Mouse (Mus musculus): ENCODE data around the gene Wdr83. TPM values are rescaled to one million over a fixed set of nuclear protein-coding genes. Genes with fewer than 3 reads are reported as not detected.

Gene Wdr83
- polyA plus RNA-seq, 1 experiment from 2014 or later: 57.9 TPM

DNA sequence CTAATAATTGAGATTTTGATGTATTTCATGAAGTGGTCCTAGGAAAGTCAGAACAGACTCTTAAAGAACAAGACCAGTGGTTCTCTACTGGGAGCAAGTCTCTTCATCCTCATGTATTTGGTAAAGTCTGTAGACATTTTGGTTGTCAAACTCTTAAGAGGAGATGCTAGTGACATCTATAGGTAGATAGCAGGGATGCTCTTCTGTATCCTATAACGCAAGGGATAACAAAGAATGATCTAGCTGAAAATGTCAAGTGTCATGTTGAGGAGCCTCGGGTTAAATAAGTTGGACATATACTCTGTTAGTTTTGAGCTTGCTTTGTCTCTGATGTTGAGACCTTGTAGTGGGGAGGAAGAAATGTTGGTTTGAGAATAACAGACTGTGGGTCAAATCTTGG, 53.2 kb downstream of the Wdr83 start:
- ATAC-seq (ENCODE audit: low FRiP score, low read depth): no peak
- Histone ChIP-seq H3K9ac (peak overlapping the region; percentile 99), H3K36me3 (peaks cover 47% of the 10 kb centered on the region), H3K4me3 (peak overlapping the region; percentile 100), H3K27ac (no peak overlapping the region), H3K27me3 (replicated peaks) (no peaks in the 10 kb centered on the region), H3K4me1 (peaks cover 38% of the 10 kb centered on the region), H3K4me2 (replicated peaks) (peak overlapping the region; percentile 98), H3K9me3 (no peaks in the 10 kb centered on the region)
- WGBS: 39% methylated on average over 2 of the region's 2 CpGs

DNA sequence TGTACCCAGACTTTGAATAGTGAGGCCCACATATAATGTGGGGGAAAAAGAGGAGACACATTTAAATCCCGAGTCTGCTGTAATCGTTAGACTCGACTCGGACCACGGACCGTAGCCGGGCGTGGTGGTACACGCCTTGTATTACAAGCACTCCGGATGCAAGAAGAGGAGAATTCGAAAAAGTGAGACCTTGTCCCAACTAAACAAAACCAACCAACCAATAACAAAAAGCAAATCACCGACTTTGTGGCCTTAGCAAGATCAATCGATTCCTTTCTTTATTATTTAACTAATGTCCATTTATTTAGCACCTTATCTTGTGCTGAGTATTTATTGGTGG, 53.6 kb downstream of the Wdr83 start:
- under 1% methylated on average over 13 of the region's 13 CpGs for WGBS
- peak overlapping the region; percentile 100 for H3K4me3 ChIP-seq
- peak overlapping the region; percentile 50; the same call in 1 of the 2 replicates for H3K27ac ChIP-seq
- H3K4me1 ChIP-seq: peaks cover 38% of the 10 kb centered on the region
- no peak for ATAC-seq (ENCODE audit: low FRiP score, low read depth)
- H3K9ac ChIP-seq: peak overlapping the region; percentile 99
- H3K9me3 ChIP-seq: no peaks in the 10 kb centered on the region
- H3K36me3 ChIP-seq: peaks cover 47% of the 10 kb centered on the region
- H3K4me2 ChIP-seq (replicated peaks): peak overlapping the region; percentile 98
- H3K27me3 ChIP-seq (replicated peaks): no peaks in the 10 kb centered on the region

DNA sequence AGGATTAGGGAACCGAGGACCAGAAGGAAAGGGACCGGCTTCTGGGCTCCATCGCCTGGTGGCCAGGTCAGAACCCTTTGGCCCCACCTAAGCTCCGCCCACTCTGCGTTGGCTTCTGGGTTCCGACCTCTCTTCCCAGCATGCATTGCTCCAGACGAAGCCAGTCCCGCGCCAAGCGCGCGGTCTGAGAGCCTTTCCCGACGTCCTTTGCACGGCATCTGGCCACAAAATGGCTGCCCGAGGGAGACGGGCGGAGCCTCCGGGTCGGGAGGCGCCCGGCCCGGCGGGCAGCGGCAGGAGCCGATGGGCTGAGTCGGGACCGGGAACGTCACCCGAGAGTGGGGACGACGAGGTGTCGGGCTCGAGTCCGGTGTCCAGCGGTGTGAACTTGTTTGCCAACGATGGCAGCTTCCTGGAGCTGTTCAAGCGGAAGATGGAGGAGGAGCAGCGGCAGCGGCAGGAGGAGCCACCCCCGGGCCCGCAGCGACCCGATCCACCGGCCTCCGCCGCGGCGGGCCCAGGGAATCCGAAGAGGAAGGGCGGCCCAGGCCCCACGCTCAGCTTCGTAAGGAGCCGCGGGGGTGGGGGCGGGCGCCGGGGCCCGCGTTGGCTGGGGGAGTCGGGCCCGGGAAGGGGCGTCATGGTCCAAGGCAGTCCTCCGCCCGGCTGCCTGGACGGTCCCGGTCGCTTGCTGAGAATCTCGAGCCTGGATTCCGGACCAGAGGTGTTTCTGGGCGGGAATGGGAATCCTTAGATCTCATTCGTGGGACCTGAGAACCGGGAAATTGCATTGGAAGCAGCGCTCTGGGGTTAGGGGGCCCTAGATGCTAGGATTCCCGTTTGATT, 54.2 kb downstream of the Wdr83 start, which contains the start of gene Trir:
Gene Trir, plus strand, starts transcription at position 154 of the 846 bp plus-strand sequence.
- under 1% methylated on average over 75 of the region's 75 CpGs for WGBS
- Histone ChIP-seq H3K36me3 (peaks cover 48% of the 10 kb centered on the region), H3K27me3 (replicated peaks) (no peaks in the 10 kb centered on the region), H3K4me2 (replicated peaks) (peak within 1 kb of the TSS; percentile 98), H3K4me1 (peaks cover 38% of the 10 kb centered on the region), H3K9ac (peak within 1 kb of the TSS; percentile 99), H3K9me3 (no peaks in the 10 kb centered on the region), H3K4me3 (peak within 1 kb of the TSS; percentile 100), H3K27ac (peak within 1 kb of the TSS; percentile 50; the same call in 1 of the 2 replicates)
- ATAC-seq (ENCODE audit: low FRiP score, low read depth): peak; percentile 75

DNA sequence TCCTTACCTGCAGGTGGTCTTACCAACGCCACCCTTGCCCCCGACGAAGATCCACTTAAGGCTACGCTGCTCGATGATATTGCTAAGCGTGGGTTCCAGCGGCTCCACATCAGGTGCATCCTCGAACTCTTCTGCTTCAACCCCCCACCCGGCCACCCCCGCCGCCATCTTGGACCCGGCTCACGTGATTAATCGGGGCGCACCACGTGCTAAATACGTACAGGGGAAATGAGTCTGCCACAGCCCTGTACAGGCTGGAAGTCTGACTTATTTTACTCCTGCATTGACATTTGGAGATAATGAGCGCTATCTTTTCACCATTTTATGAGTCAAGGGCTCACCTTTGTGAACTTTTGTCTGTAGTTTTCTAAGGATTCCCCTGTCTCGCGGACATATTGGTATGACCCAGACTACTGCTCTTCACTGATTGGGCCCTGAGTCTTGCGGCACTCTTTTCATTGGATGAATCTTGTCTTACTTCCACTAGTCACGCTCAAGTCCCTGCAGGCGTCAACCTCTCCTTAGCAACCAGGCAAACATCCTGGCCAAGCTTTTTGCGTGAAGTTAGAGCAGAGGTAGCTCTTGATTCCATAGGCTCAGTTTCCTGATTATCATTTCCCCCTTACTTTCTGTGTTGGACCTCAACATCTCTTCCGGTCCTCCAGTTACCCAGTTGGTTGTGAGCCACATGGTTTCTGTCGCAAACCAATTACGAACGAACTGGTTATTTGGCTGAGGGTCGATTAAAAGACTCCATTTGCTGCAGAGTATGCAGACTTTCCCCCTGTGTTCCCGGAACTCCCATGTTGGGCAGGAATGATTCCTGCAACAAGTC, 55.8 kb downstream of the Wdr83 start, which contains the start of gene Asna1:
Gene Asna1, minus strand, starts transcription at position 184 of the 835 bp plus-strand sequence.
- no peaks in the 10 kb centered on the region for H3K27me3 ChIP-seq (replicated peaks)
- H3K27ac ChIP-seq: no peak within 1 kb of the TSS
- peak; percentile 90 for ATAC-seq (ENCODE audit: low FRiP score, low read depth)
- H3K36me3 ChIP-seq: peaks cover 48% of the 10 kb centered on the region
- WGBS: 7% methylated on average over 30 of the region's 30 CpGs
- peak within 1 kb of the TSS; percentile 98 for H3K4me2 ChIP-seq (replicated peaks)
- H3K4me1 ChIP-seq: peaks cover 38% of the 10 kb centered on the region
- H3K9me3 ChIP-seq: no peaks in the 10 kb centered on the region
- H3K4me3 ChIP-seq: peak within 1 kb of the TSS; percentile 76
- H3K9ac ChIP-seq: peak within 1 kb of the TSS; percentile 77

Small RNA genes within 50 kb of the gene (microRNA-seq; reads per million reads assigned to microRNA genes)
- gene Gm23388 (9.0 reads per million, percentile 21 among the genes with 10 or more reads in this experiment), gene Mir7070 (1.5 reads per million)

Other genes starting within 250 kb of the Wdr83 start
- gene Gadd45gip1, start 249.8 kb downstream of the Wdr83 start, polyA plus RNA-seq (2016; fragmentation: Nextera tagmentation; extraction: Ambion mirVana): 39.7 and 40.1 TPM in 2 replicates
- 89.7 and 94.8 TPM in 2 replicates for gene Rad23a, start 240.6 kb downstream of the Wdr83 start, polyA plus RNA-seq (2016; fragmentation: Nextera tagmentation; extraction: Ambion mirVana)
- gene Calr, start 234.4 kb downstream of the Wdr83 start, polyA plus RNA-seq (2016; fragmentation: Nextera tagmentation; extraction: Ambion mirVana): 753 and 769 TPM in 2 replicates
- gene Farsa, start 224.3 kb downstream of the Wdr83 start, polyA plus RNA-seq (2016; fragmentation: Nextera tagmentation; extraction: Ambion mirVana): 108 and 110 TPM in 2 replicates
- gene Syce2, start 209.2 kb downstream of the Wdr83 start, polyA plus RNA-seq (2016; fragmentation: Nextera tagmentation; extraction: Ambion mirVana): 34.2 and 34.9 TPM in 2 replicates
- gene Gcdh, start 187.4 kb downstream of the Wdr83 start, polyA plus RNA-seq (2016; fragmentation: Nextera tagmentation; extraction: Ambion mirVana): 32.1 and 37.0 TPM in 2 replicates
- gene Klf1, start 179.4 kb downstream of the Wdr83 start, polyA plus RNA-seq (2016; fragmentation: Nextera tagmentation; extraction: Ambion mirVana): 3.4 and 4.0 TPM in 2 replicates
- 5.2 and 6.5 TPM in 2 replicates for gene Dnase2a, start 172.7 kb downstream of the Wdr83 start, polyA plus RNA-seq (2016; fragmentation: Nextera tagmentation; extraction: Ambion mirVana)
- gene Mast1, start 143.9 kb downstream of the Wdr83 start, polyA plus RNA-seq (2016; fragmentation: Nextera tagmentation; extraction: Ambion mirVana): 43.0 and 44.9 TPM in 2 replicates
- gene Rtbdn, start 134.3 kb downstream of the Wdr83 start, polyA plus RNA-seq (2016; fragmentation: Nextera tagmentation; extraction: Ambion mirVana): 0.93 and 1.1 TPM in 2 replicates
- gene Gm49661, start 111.9 kb downstream of the Wdr83 start, polyA plus RNA-seq (2016; fragmentation: Nextera tagmentation; extraction: Ambion mirVana): not detected in 2 replicates
- 1,247 and 1,331 TPM in 2 replicates for gene Prdx2, start 111.7 kb downstream of the Wdr83 start, polyA plus RNA-seq (2016; fragmentation: Nextera tagmentation; extraction: Ambion mirVana)
- gene Rnaseh2a, start 111.5 kb downstream of the Wdr83 start, polyA plus RNA-seq (2016; fragmentation: Nextera tagmentation; extraction: Ambion mirVana): 78.4 and 85.2 TPM in 2 replicates
- gene Junb, start 102.6 kb downstream of the Wdr83 start, polyA plus RNA-seq (2016; fragmentation: Nextera tagmentation; extraction: Ambion mirVana): 9.9 TPM in 2 replicates
- gene Hook2, start 90.7 kb downstream of the Wdr83 start, polyA plus RNA-seq (2016; fragmentation: Nextera tagmentation; extraction: Ambion mirVana): 17.6 and 18.2 TPM in 2 replicates
- gene Best2, start 66.8 kb downstream of the Wdr83 start, polyA plus RNA-seq (2016; fragmentation: Nextera tagmentation; extraction: Ambion mirVana): not detected in 2 replicates
- 144 and 150 TPM in 2 replicates for gene Asna1, start 56.0 kb downstream of the Wdr83 start, polyA plus RNA-seq (2016; fragmentation: Nextera tagmentation; extraction: Ambion mirVana)
- gene Trir, start 54.5 kb downstream of the Wdr83 start, polyA plus RNA-seq (2016; fragmentation: Nextera tagmentation; extraction: Ambion mirVana): 180 and 189 TPM in 2 replicates
- gene Tnpo2, start 44.4 kb downstream of the Wdr83 start, polyA plus RNA-seq (2016; fragmentation: Nextera tagmentation; extraction: Ambion mirVana): 39.2 and 40.4 TPM in 2 replicates
- 38.1 and 40.5 TPM in 2 replicates for gene Fbxw9, start 21.3 kb downstream of the Wdr83 start, polyA plus RNA-seq (2016; fragmentation: Nextera tagmentation; extraction: Ambion mirVana)
- not detected in 2 replicates for gene Gm5741, start 13.3 kb downstream of the Wdr83 start, polyA plus RNA-seq (2016; fragmentation: Nextera tagmentation; extraction: Ambion mirVana)
- gene Dhps, start 9.5 kb downstream of the Wdr83 start, polyA plus RNA-seq (2016; fragmentation: Nextera tagmentation; extraction: Ambion mirVana): 76.3 and 87.4 TPM in 2 replicates
- 104 and 111 TPM in 2 replicates for gene Wdr83os, start 566 bp downstream of the Wdr83 start, polyA plus RNA-seq (2016; fragmentation: Nextera tagmentation; extraction: Ambion mirVana)
- gene Man2b1, start 2.0 kb upstream of the Wdr83 start, polyA plus RNA-seq (2016; fragmentation: Nextera tagmentation; extraction: Ambion mirVana): 18.0 and 18.7 TPM in 2 replicates
- gene Zfp791, start 41.8 kb upstream of the Wdr83 start, polyA plus RNA-seq (2016; fragmentation: Nextera tagmentation; extraction: Ambion mirVana): 1.4 TPM in 2 replicates
- not detected in 2 replicates for gene Cks1brt, start 70.6 kb upstream of the Wdr83 start, polyA plus RNA-seq (2016; fragmentation: Nextera tagmentation; extraction: Ambion mirVana)
- gene Olfr371, start 144.7 kb upstream of the Wdr83 start, polyA plus RNA-seq (2016; fragmentation: Nextera tagmentation; extraction: Ambion mirVana): not detected in 2 replicates
- gene Orc6, start 218.3 kb upstream of the Wdr83 start, polyA plus RNA-seq (2016; fragmentation: Nextera tagmentation; extraction: Ambion mirVana): 86.5 and 89.0 TPM in 2 replicates
- 157 and 177 TPM in 2 replicates for gene Vps35, start 218.5 kb upstream of the Wdr83 start, polyA plus RNA-seq (2016; fragmentation: Nextera tagmentation; extraction: Ambion mirVana)